Comparison of ENCODE assay signal across 8 mouse cellular contexts in the genomic region with DNA sequence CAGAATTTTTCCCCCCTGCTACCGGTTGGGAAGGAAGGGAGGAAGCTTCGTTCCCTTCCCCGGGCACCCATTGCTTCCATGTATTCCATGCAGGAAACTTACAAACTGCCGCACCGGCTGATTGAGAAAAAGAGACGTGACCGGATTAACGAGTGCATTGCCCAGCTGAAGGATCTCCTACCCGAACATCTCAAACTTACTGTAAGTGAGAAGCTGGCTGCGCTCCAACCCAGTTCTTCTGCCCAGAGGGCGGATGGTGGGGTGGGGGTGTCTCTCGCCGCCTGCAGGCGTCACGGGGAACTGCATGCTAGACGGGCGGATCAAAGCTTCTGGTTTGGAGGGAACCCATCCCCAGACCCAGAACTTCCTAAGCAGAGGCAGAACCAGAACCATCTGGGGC. TPM values are rescaled to one million over a fixed set of nuclear protein-coding genes. Genes with fewer than 3 reads are reported as not detected.
DNase-seq lines count a peak whose midpoint lies in the region; ATAC-seq and TF ChIP-seq lines count a peak whose summit lies in the region.

No protein-coding gene starts in this region.

- no peak for ATAC-seq in intestine, embryonic 14.5 days (replicated peaks; ENCODE audit: low FRiP score, low TSS enrichment, low read depth)
- peak; percentile 46; the same call in 1 of the 2 replicates for ATAC-seq in megakaryocyte-erythroid progenitor cell, adult 5-6 weeks (replicated peaks; ENCODE audit: low FRiP score, low TSS enrichment, poor library complexity, severe bottlenecking)

- peak; percentile 85 for DNase-seq in ZHBTc4 (ENCODE audit: low read depth, low spot score)
- DNase-seq in gastrocnemius, postnatal 14 days, result peak; percentile 96
- DNase-seq in intestine, embryonic 14.5 days (ENCODE audit: low spot score), result peak; percentile 93
- DNase-seq in left cerebral cortex, postnatal 14 days (ENCODE audit: low spot score in 2 of 2), result peak; percentile 89 to 94
- peak; percentile 88 for DNase-seq in right cerebral cortex, postnatal 25 days
- peak; percentile 83 to 90 for DNase-seq in urinary bladder, postnatal 36 days (ENCODE audit: low spot score in 2 of 2)

- H3K9ac ChIP-seq in intestine, embryonic 14.5 days (ENCODE audit: low read length), result peak overlapping the region; percentile 64

- peak overlapping the region; percentile 63 for H3K4me2 ChIP-seq in intestine, embryonic 14.5 days (ENCODE audit: low read length)

- peak; percentile 78 for TF ChIP-seq CTCF in cortical plate, adult 2 months (IDR thresholded peaks at IDR 0.05; ENCODE audit: extremely low read depth, insufficient read depth, low read length)

- WGBS in intestine, embryonic 14.5 days, result 1% methylated on average over 17 of the region's 17 CpGs

- intact Hi-C loops in gastrocnemius, postnatal 14 days (cut with DNase I; ENCODE audit: low total_unique reads), result no loop called here
- intact Hi-C loops in left cerebral cortex, postnatal 14 days (cut with DNase I), result loop anchor here (1.0 to 5.0 kb wide), 4 partner anchors 47 to 235 kb away; no protein-coding TSS in a partner anchor

- H3K27ac ChIP-seq in cortical plate, adult 2 months (ENCODE audit: insufficient read depth, low read length), result peak overlapping the region; percentile 92
- peak overlapping the region; percentile 97 for H3K27ac ChIP-seq in intestine, embryonic 14.5 days (ENCODE audit: low read depth)

- H3K4me1 ChIP-seq in cortical plate, adult 2 months (ENCODE audit: control insufficient read depth, insufficient read depth, low read length), result peaks cover 6% of the 10 kb centered on the region; the same call in 1 of the 2 replicates
- H3K4me1 ChIP-seq in intestine, embryonic 14.5 days (replicated peaks; ENCODE audit: control insufficient read depth, insufficient read depth, low read length), result peaks cover 29% of the 10 kb centered on the region

- TF ChIP-seq POLR2A in cortical plate, adult 2 months (IDR thresholded peaks at IDR 0.05; ENCODE audit: extremely low read depth, insufficient read depth, low read length), result peak; percentile 43; the same call in 1 of the 2 replicates

- peak overlapping the region; percentile 91 for H3K4me3 ChIP-seq in cortical plate, adult 2 months (ENCODE audit: insufficient read depth, low read length)
- H3K4me3 ChIP-seq in intestine, embryonic 14.5 days (ENCODE audit: low read depth, low read length), result peak overlapping the region; percentile 61

- H3K36me3 ChIP-seq in intestine, embryonic 14.5 days (ENCODE audit: control insufficient read depth, insufficient read depth, low read length), result peaks cover 19% of the 10 kb centered on the region

- H3K9me3 ChIP-seq in intestine, embryonic 14.5 days (ENCODE audit: control insufficient read depth, low read length), result no peaks in the 10 kb centered on the region

- H3K27me3 ChIP-seq in intestine, embryonic 14.5 days (replicated peaks; ENCODE audit: control insufficient read depth, insufficient read depth, low read length), result no peaks in the 10 kb centered on the region

RNA-seq across cellular contexts. Expression of gene Bhlhe40, which starts 1.0 kb away (rescaled TPM):
- 52.8 and 56.4 TPM in 2 replicates for polyA plus RNA-seq in cortical plate, adult 2 months (2012; rRNA removed)
- 10 to 100 TPM; 30.2 to 51.0 TPM for total RNA-seq in gastrocnemius, postnatal 14 days (2021)
- 21.8 and 23.6 TPM in 2 replicates for polyA plus RNA-seq in intestine, embryonic 14.5 days (2014; fragmentation: Nextera tagmentation; extraction: Ambion mirVana)
- total RNA-seq in left cerebral cortex, postnatal 14 days (2021), result 10 to 100 TPM; 55.2 to 77.3 TPM
- total RNA-seq in megakaryocyte-erythroid progenitor cell, adult 5-6 weeks (2014; fragmentation: Nextera tagmentation), result 1.4 TPM in 1 of 2 replicates, not detected in the other
- 3.1 and 15.2 TPM in 2 replicates for total RNA-seq in megakaryocyte-erythroid progenitor cell, adult 5-6 weeks (2017)
